Mouse (Mus musculus) E14TG2a.4 (cell line): ENCODE results near the gene Hic1.

Source experiments
- CTCF ChIP-seq: conservative IDR thresholded peaks from 2 replicates; pipeline ENCODE4 v1.5.1; 2014; ENCODE audit warnings: low read length
- NANOG ChIP-seq: IDR thresholded peaks from 2 replicates; pipeline ENCODE4 v1.6.1; 2014; ENCODE audit warnings: borderline replicate concordance, low read length, mixed read lengths

GRCm38 (mm10) chr11:75124406-75124805 is 44.9 kb downstream of the Hic1 start:
- TF ChIP-seq CTCF (no peak), NANOG (no peak)
